Mouse (Mus musculus): ENCODE measurements at regions not wholly inside any gene's neighbourhood (a gene's known extent, or its start where the extent isn't known, plus 50 kb on each side); places are given as distances from the start of the nearest gene placed in this dataset.

DNA sequence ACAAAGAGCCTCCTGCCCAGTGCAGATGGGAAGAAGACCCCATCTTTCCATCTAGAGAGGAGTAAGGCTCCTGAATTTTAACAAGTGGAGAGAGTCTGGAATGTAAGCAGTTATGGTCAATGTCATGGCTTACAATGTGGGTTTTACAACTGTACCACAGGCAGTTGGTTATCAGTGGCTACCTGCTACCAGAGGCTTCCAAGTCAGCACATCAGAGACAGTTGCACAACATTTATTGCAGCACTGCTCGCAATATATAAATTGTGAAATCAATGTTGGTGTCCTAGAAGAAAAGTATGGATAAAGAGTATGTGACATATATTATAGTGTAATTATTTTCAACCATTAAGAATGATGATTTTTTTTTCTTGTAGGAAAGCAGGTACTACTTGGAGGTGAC, 285.0 kb upstream of the Kif2a start:
- no peak overlapping the region for H3K27ac ChIP-seq (ENCODE audit: insufficient read depth, low read length)
- no peak overlapping the region for H3K4me3 ChIP-seq (ENCODE audit: insufficient read depth, low read length)
- no peak for TF ChIP-seq POLR2A (IDR thresholded peaks at IDR 0.05; ENCODE audit: extremely low read depth, insufficient read depth, low read length)
- TF ChIP-seq CTCF (IDR thresholded peaks at IDR 0.05; ENCODE audit: extremely low read depth, insufficient read depth, low read length), result no peak
- H3K4me1 ChIP-seq (ENCODE audit: control insufficient read depth, insufficient read depth, low read length), result no peaks in the 10 kb centered on the region

DNA sequence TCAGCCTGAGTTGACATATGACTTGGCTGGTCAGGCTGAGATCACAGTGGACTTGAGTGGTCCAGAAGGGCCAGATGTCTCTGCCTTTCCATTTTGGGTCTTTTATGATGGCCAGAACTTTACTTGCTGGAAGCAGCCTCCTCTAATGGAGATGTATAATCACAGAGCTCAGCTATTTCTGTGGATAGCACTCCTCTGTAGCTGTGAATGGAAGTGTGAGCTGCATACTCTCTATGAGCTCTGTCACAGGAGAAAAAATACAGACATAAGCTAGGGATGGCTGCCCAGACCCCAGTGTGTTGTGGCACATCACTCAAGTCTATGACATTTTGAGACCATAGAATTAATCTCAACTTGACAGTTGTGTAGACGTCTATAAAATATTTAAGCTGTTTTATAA, 284.3 kb upstream of the Kif2a start:
- Histone ChIP-seq H3K4me1 (ENCODE audit: control insufficient read depth, insufficient read depth, low read length) (no peaks in the 10 kb centered on the region), H3K27ac (ENCODE audit: insufficient read depth, low read length) (no peak overlapping the region), H3K4me3 (ENCODE audit: insufficient read depth, low read length) (no peak overlapping the region)
- TF ChIP-seq POLR2A (IDR thresholded peaks at IDR 0.05; ENCODE audit: extremely low read depth, insufficient read depth, low read length) (no peak), CTCF (IDR thresholded peaks at IDR 0.05; ENCODE audit: extremely low read depth, insufficient read depth, low read length) (no peak)

DNA sequence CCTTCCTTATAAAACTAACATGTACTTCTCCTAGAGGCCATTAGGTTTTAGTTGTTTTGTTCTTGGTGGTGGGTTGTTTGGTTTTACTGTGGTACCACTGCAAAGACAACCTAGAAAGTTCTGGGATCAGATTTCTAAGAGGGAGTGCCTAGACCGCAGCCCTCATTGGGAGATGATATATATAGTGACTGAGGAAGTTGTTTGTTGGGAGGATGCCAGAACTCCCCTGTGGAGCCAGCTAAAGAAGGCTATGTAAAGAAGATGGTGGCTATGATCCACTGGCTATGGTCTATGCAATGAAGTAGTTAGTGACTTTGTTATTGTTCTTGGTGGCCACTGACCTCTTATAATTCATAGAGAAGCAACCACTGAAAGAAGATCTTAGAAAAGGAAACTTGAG, 283.8 kb upstream of the Kif2a start:
- H3K4me1 ChIP-seq (ENCODE audit: control insufficient read depth, insufficient read depth, low read length), result no peaks in the 10 kb centered on the region
- TF ChIP-seq CTCF (IDR thresholded peaks at IDR 0.05; ENCODE audit: extremely low read depth, insufficient read depth, low read length), result no peak
- no peak for TF ChIP-seq POLR2A (IDR thresholded peaks at IDR 0.05; ENCODE audit: extremely low read depth, insufficient read depth, low read length)
- no peak overlapping the region for H3K27ac ChIP-seq (ENCODE audit: insufficient read depth, low read length)
- H3K4me3 ChIP-seq (ENCODE audit: insufficient read depth, low read length), result no peak overlapping the region

DNA sequence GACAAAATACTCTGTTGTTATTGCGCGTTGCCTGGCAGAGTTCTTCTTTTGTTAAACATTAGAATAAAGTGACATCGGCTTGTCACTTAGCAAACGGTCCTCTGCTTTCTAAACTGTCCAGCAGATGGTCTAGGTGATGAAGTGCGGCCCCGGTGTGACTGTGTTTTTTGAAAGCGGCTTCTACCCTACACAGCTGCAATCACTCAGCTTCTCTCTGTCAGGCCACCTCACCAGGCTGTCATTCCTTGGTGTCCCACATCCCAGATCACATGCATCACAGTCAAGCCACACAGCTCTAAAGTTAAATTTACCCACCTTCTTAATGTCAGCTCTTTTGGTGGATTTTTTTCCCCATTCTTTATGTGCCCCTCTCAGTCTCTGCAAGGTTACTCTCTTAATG, 282.0 kb upstream of the Kif2a start:
- Histone ChIP-seq H3K4me3 (ENCODE audit: insufficient read depth, low read length) (no peak overlapping the region), H3K4me1 (ENCODE audit: control insufficient read depth, insufficient read depth, low read length) (no peaks in the 10 kb centered on the region), H3K27ac (ENCODE audit: insufficient read depth, low read length) (no peak overlapping the region)
- TF ChIP-seq CTCF (IDR thresholded peaks at IDR 0.05; ENCODE audit: extremely low read depth, insufficient read depth, low read length) (no peak), POLR2A (IDR thresholded peaks at IDR 0.05; ENCODE audit: extremely low read depth, insufficient read depth, low read length) (no peak)

DNA sequence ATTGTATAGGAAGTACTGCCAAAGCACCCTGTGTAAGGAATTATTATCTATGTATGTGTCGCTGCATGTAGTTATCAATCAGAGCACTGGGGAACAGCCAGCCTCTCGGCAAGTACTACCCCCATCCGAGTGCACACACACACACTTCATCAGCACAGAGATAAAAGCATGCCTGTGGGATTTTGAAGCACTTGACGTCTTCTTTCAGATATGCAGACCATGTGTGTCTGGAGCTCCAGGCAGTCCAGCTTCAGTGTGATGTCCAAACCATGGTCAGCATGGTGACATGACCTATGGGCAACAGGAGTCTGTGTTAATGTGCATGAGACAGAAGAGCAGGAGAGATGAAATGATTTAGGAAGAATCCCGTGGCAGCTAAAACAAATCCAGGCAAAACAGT, 281.4 kb upstream of the Kif2a start:
- Histone ChIP-seq H3K4me1 (ENCODE audit: control insufficient read depth, insufficient read depth, low read length) (no peaks in the 10 kb centered on the region), H3K27ac (ENCODE audit: insufficient read depth, low read length) (no peak overlapping the region), H3K4me3 (ENCODE audit: insufficient read depth, low read length) (no peak overlapping the region)
- TF ChIP-seq CTCF (IDR thresholded peaks at IDR 0.05; ENCODE audit: extremely low read depth, insufficient read depth, low read length) (no peak), POLR2A (IDR thresholded peaks at IDR 0.05; ENCODE audit: extremely low read depth, insufficient read depth, low read length) (no peak)

DNA sequence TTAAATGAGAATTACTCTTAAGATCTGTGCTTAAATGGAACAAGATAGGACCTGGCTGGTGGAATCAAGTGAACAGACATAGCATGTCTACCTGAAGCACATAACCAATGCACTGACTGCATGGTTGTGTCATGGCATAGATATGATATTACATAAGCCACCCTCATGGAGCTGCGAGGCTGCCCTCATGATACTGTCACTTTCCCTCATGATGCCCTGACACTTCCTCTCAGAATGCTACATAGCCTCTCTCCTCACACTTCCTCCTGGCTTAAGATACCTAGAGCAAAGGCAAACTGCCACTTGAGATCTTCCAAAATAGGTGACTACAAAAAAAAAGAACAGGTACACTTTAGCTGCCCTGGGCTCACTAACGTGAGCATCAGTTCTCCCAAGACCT, 278.9 kb upstream of the Kif2a start:
- Histone ChIP-seq H3K4me1 (ENCODE audit: control insufficient read depth, insufficient read depth, low read length) (no peaks in the 10 kb centered on the region), H3K27ac (ENCODE audit: insufficient read depth, low read length) (no peak overlapping the region), H3K4me3 (ENCODE audit: insufficient read depth, low read length) (no peak overlapping the region)
- TF ChIP-seq POLR2A (IDR thresholded peaks at IDR 0.05; ENCODE audit: extremely low read depth, insufficient read depth, low read length), result no peak
- TF ChIP-seq CTCF (IDR thresholded peaks at IDR 0.05; ENCODE audit: extremely low read depth, insufficient read depth, low read length), result no peak

DNA sequence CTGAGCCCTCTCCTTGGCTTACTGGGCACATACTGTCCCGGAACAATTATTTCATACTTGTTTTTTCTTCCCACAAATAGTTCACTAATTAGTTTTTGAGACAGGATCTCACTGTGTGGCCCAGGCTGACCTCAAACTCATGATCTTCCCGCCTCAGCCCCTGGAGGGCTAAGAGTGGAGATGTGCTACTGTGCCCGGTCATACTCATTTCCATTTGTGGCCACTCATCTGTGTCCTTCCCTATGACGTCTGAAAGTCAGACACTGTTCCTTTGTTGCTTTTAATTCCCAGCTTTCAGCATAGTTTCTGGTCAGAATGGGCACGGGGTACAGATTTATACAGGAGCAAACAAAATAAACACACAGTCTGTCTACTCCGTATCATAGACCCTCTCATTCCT, 242.7 kb upstream of the Kif2a start:
- Histone ChIP-seq H3K4me1 (ENCODE audit: control insufficient read depth, insufficient read depth, low read length) (no peaks in the 10 kb centered on the region), H3K27ac (ENCODE audit: insufficient read depth, low read length) (no peak overlapping the region), H3K4me3 (ENCODE audit: insufficient read depth, low read length) (no peak overlapping the region)
- TF ChIP-seq POLR2A (IDR thresholded peaks at IDR 0.05; ENCODE audit: extremely low read depth, insufficient read depth, low read length) (no peak), CTCF (IDR thresholded peaks at IDR 0.05; ENCODE audit: extremely low read depth, insufficient read depth, low read length) (no peak)

DNA sequence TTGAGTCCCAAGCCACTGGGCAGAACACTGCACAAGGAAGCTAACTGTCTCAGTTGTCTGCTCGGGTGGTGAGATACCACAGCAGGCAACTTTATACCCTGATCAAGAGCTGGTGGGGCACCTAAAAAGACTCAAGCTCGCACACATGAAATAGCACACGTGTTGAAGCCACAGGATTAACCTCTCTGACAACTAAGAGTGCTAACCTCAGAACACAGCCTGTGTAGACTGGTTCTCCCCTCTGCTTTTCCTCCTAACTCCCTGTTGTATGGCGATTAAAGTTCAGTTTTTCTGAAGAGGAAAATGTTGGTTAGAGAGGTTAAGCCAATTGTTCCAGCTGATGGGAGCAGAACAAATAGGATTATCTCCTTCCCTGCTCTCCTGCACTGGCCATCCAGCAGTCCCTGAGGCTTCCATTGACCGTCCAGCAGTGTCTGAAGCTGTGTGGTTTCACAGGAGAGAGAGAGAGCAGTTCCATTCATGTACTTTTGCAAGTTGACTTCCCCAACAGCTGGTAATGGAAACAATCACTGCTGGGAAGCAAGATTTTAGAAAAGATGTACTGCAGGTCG, 239.6 kb upstream of the Kif2a start:
- no peak overlapping the region for H3K27ac ChIP-seq (ENCODE audit: insufficient read depth, low read length)
- H3K4me1 ChIP-seq (ENCODE audit: control insufficient read depth, insufficient read depth, low read length), result no peaks in the 10 kb centered on the region
- no peak for TF ChIP-seq CTCF (IDR thresholded peaks at IDR 0.05; ENCODE audit: extremely low read depth, insufficient read depth, low read length)
- TF ChIP-seq POLR2A (IDR thresholded peaks at IDR 0.05; ENCODE audit: extremely low read depth, insufficient read depth, low read length), result no peak
- no peak overlapping the region for H3K4me3 ChIP-seq (ENCODE audit: insufficient read depth, low read length)

DNA sequence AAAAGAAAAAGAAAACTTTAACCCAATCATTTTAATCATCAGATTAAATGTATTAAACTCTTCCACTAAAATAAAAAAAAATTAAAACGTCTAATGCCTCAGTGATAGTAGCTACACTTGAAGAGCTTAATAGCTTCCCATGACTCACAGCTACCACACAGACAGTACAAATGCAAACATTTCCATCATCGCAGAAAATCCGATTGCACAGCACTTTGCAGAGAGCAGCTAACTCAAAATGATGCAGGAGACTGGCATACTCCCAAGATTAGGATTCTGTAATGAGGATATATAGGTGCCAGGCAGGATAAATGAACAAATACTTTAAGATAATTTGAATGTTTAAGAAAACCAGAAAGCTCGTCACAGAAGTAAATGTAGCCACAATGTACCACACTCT, 238.3 kb upstream of the Kif2a start:
- no peak for TF ChIP-seq POLR2A (IDR thresholded peaks at IDR 0.05; ENCODE audit: extremely low read depth, insufficient read depth, low read length)
- TF ChIP-seq CTCF (IDR thresholded peaks at IDR 0.05; ENCODE audit: extremely low read depth, insufficient read depth, low read length), result no peak
- Histone ChIP-seq H3K4me1 (ENCODE audit: control insufficient read depth, insufficient read depth, low read length) (no peaks in the 10 kb centered on the region), H3K27ac (ENCODE audit: insufficient read depth, low read length) (no peak overlapping the region), H3K4me3 (ENCODE audit: insufficient read depth, low read length) (no peak overlapping the region)

DNA sequence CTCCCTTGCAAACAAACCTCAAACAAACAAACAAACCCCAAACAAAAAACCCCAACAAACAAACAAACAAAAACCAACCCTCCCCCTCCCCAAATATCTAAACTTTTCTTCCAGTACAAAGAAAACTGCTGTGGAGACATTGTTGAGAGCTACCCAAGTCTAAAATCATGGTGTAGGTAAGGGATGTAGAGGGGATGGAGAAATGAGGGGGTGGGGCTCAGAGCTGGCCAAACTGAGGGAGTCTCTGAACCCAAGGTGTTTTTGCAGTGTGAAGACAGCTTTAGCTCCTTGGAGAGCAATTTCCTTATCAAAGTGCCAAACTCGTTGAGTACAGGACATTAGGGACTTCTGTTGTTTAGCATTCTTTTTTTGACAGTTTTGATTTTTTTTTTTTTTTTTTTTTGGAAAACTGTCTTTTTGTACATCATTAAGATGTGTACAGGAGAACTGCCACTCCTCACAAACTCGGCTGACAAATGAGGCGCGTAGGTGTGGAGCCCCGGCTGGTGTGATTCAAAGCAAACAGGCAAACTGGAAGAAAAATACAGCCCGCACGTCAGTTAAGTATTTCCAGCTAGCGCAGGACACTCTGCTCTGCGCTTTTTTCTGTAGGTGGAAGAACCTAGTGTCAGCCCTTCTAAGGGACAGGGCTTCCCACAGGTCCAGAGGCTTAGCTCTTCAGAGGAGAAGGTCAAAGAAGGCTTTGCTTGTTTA, 226.0 kb upstream of the Kif2a start:
- peaks cover 5% of the 10 kb centered on the region; the same call in 1 of the 2 replicates for H3K4me1 ChIP-seq (ENCODE audit: control insufficient read depth, insufficient read depth, low read length)
- no peak overlapping the region for H3K27ac ChIP-seq (ENCODE audit: insufficient read depth, low read length)
- no peak overlapping the region for H3K4me3 ChIP-seq (ENCODE audit: insufficient read depth, low read length)
- TF ChIP-seq CTCF (IDR thresholded peaks at IDR 0.05; ENCODE audit: extremely low read depth, insufficient read depth, low read length), result no peak
- TF ChIP-seq POLR2A (IDR thresholded peaks at IDR 0.05; ENCODE audit: extremely low read depth, insufficient read depth, low read length), result no peak

Measured in cortical plate, adult 2 months (tissue).